Mouse (Mus musculus): ENCODE data around the gene Rps23.
A peak's percentile ranks its signal among the peaks of the same experiment; 100 is the strongest.
"Not testable (repeated sequence)": the region's sequence is repeated elsewhere in the genome, so short reads cannot be mapped to it uniquely, and the experiment has no call there.

Gene Rps23

GRCm38 (mm10) chr13:90922751-90923612, at the start of gene Rps23:
Gene Rps23 (plus strand): TSS chr13:90922958.
- peak; percentile 95 for DNase-seq (ENCODE audit: extremely low spot score, low spot score)

DNA sequence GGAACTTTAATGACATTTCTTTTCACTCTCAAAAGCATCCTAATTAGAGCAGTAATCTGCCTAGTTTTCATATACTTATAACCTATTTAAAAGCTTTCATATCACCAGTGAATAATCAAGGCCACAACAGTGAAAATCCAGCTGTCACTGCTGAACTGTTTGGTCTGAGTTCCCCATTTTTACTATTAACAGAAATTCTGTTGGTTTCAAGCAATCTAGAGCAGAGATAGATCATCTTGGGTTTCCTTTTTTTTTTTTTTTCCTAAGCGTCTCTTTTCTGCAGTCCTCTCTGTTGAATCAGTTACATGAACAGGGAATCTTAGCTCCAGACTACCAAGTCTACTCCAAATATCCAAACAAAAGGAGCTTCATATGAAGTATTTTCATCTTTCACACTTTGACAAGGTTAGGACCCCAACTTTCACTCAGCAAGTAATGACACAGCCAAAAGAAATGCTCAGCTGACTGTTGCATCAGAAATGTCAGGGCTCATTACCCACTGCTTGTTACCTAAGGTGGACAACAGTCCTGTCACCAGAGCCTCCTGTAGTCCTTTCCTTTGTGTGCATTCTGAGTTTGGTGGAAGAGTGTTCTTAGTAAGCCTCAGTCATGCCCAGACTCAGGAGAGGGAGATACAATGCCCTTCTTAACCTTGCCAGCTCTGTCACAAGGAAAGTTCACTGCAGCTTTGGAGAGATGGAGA, 40.9 kb upstream of the Rps23 start:
- no peak for DNase-seq (ENCODE audit: extremely low spot score, low spot score)

DNA sequence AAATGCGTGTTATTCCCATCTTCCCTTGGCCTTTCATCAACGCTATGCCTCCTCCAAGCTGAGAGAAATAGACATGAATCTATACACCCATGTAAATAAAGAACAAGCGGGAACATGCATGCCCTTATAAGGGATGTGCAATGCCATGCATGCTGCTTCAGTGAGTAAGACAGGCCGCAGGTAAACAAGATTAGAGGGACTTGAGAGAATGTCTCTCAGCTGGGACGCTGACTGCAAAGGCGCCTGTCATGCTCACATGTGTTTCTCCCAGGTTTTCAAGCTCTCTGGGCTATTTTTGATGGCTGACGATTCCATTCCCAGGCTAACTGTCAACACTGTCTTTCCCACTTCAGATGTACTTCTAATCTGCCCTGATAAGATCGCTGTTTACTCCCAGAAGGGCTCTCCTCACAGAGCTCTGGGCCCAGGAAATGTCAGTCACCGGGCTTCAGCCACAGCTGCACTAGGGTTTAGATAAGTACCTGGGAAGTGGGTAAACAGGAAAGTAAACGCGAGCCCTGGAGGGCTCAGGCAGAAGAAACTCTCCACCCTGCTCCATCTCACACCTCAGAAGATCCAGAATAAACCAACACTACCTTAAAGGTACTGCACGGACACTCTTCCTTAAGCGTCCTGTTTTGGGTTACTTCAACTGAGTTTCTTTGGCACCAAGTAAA, 36.8 kb upstream of the Rps23 start:
- DNase-seq (ENCODE audit: extremely low spot score, low spot score): peak; percentile 16

DNA sequence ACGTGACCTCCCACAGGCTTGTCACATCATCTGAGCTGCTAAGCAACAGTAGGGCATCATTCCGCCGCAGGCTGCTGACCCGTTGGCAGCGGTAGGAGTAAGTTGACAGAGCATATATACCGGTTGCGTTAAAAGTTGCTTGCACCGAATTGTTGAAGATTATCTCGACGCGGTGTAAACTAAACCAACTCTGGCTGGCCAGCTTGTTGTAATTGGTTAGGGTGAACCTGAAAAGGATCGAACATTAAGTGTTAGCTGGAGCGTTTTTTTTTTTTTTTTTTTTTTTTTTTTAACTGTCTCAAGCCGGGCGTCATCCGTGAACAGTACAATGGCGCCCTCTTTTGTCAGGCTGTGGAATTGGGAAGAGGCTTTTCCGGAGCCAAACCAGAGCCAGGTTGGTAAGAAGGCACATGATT, 36.2 kb upstream of the Rps23 start:
- peak; percentile 76 for DNase-seq (ENCODE audit: extremely low spot score, low spot score)

- no peak for DNase-seq (ENCODE audit: extremely low spot score, low spot score)
Measured at GRCm38 (mm10) chr13:90890111-90890510, 32.6 kb upstream of the Rps23 start.

DNA sequence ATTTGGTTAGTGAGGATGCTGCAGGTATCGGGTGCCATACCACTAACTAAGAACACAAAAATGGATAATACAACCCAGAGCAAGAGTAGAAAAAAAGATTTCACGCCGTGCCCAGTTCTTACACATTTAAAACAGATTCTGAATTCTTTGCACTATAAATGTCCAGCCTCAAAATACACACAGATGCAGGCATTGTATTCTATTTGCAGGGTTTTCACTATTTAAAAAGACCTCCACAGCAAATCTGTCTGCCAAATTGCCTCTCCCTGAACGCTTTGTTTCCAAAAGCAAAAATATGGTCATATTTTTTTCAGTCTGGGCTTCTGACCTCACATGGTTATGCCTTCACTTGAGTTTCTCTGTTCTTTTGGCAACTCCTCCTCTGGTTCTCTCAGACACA, 27.9 kb upstream of the Rps23 start:
- no peak for DNase-seq (ENCODE audit: extremely low spot score, low spot score)

GRCm38 (mm10) chr13:90896098-90896497, 26.7 kb upstream of the Rps23 start:
- DNase-seq (ENCODE audit: extremely low spot score, low spot score): no peak

- DNase-seq (ENCODE audit: extremely low spot score, low spot score): no peak
Measured at GRCm38 (mm10) chr13:90896821-90897220, 25.9 kb upstream of the Rps23 start.

GRCm38 (mm10) chr13:90905176-90905575, 17.6 kb upstream of the Rps23 start, which contains the start of gene Atp6ap1l:
Gene Atp6ap1l (minus strand): TSS chr13:90905355.
- no peak for DNase-seq (ENCODE audit: extremely low spot score, low spot score)

DNA sequence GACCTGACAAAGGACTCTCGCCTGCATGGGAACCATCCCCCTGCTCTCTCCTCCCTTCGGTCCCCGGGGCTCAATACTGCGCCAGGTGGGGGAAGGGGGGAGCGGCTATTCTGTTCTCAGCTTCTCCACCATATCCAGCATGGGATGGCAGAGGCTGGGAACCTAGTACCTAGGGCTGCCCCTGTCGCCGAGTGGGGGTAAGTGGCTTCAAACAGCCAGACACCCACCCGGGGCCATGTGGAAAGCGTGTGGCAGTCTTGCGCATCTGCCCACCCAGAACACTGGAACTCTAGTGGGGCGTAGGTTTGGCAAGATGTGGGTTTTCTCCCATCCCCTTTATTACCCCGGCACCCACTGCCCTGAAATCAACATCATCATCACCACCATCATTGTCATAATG, 15.4 kb upstream of the Rps23 start:
- no peak for DNase-seq (ENCODE audit: extremely low spot score, low spot score)

DNA sequence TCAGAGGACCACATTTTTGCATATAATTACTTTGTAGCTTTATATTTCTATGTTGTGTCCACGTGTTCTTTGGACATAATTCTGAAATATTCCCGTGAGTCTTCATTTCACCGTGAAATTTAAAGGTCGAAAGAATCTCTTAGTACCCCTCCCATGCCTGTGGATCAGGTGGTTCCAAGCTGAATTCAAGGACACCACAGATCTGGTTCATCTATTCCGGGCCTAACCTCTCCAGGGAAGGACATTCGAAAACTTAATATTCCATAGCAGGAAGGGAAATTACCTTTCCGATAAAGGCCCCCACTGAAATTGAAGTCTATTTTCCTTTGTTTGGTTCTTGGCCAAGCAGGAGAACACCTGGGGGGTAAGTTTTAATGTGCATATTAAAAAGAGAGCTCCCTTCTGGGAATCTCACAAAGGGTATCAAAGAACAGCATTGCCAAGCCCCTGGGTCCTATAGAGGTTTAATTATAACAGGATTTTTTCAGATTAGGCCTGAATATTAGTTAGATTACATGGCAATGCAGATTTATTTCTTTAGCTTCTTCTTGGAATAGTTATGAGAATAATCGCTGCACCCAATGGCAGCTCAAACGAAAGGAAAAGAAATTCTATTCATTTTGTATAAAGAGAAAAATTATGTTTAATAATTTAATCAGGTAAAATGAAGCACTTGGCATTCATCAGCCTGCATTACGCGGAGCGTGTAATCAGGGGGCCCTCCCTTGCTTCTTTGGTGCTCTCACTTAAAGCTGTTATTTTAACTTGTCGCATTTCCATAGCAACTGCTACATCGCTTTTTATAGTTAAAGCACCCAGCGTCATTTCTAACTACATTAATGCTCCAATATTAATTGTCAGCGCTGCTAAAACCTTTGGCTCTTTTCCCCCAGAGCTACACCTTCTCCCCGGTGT, 9.7 kb upstream of the Rps23 start:
- DNase-seq (ENCODE audit: extremely low spot score, low spot score): no peak

DNA sequence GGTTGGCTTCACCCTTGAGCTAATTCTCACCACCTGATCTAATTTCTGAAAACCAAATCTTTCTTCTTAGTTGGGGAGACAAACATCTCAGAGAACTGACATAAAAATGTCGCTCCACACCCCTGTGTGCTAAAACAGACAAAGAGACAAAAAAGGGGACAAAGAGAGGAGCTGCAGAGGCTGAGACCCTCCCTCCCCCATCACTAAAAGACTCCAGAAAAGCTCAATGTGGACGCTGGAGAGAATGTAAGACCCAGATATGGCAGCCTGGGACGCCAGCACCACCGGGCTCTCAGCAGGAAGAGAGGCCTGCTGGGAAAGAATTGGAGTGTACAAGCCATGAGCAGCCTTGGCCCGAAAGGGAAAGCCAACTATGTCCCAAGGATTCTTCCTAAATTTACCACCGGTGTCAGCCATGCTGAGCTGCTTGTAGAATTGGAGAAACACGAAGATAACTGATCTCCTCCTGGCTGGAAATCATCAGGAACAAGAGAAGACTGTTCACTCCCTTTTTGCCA, 9.0 kb upstream of the Rps23 start:
- DNase-seq (ENCODE audit: extremely low spot score, low spot score): no peak

GRCm38 (mm10) chr13:90914721-90915120, 8.0 kb upstream of the Rps23 start:
- no peak for DNase-seq (ENCODE audit: extremely low spot score, low spot score)

GRCm38 (mm10) chr13:90923617-90924016, 859 bp downstream of the Rps23 start:
- not testable (repeated sequence) for DNase-seq (ENCODE audit: extremely low spot score, low spot score)

GRCm38 (mm10) chr13:90924072-90924471, 1.3 kb downstream of the Rps23 start:
- no peak for DNase-seq (ENCODE audit: extremely low spot score, low spot score)

GRCm38 (mm10) chr13:90925191-90925590, 2.4 kb downstream of the Rps23 start:
- no peak for DNase-seq (ENCODE audit: extremely low spot score, low spot score)

GRCm38 (mm10) chr13:90926125-90926765, 3.5 kb downstream of the Rps23 start:
- no peak for DNase-seq (ENCODE audit: extremely low spot score, low spot score)

DNA sequence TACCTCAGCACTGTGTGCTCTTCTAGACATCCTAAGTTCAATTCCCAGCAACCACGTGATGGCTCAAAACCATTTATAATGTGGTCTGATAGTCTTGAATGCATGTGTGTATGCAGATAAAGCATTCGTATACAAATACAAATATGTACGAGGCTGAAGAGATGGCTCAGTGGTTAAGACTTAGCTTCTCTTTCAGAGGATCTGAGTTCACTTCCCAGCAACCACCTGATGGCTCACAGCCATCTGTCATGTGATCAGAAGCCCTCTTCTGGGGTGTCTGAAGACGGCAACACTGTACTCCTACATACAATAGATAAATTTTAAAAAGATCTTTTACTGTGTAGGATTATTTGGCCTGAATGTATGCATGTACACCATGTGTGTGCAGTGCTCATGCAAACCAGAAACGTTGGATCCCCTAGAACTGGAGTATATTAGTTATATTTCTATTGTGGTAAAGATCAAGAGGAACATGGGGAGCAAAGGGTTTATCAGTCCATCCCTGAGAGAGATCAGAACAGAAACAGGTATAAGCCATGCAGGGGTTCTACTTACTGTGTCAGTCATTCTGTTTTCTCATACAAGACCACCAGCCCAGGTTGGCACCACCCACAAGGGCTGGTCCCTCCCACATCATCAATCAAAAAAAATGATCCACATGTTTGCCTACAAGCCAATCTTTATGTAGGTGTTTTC, 4.3 kb downstream of the Rps23 start:
- DNase-seq (ENCODE audit: extremely low spot score, low spot score): no peak

- DNase-seq (ENCODE audit: extremely low spot score, low spot score): not testable (repeated sequence)
Measured at GRCm38 (mm10) chr13:90928266-90928665, 5.5 kb downstream of the Rps23 start.

DNA sequence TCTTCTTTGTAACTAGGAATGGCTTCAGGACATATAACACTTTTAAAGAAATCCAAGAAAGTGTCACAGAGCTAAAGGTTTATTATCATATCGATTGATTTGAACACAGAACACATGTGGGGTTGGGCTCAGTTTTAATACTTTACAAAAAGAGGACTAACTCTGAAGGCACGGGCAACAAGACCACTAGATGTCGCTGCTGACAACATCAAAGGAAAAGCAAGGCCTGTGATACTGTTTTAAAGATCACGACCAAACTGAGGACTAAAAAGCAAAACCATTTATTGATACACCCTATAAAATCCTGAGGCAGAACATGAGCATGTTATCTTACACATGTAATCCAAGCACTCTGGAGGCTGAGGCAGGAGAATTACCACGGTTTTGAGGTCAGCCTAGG, 7.1 kb downstream of the Rps23 start:
- peak; percentile 56 for DNase-seq (ENCODE audit: extremely low spot score, low spot score)

Data from neural tube, embryonic 10.5 days (tissue).